Mouse (Mus musculus) cerebral cortex, adult 2 months (tissue): ENCODE measurements around the gene Pfkfb3.

Experiments
- WGBS: fragments of 180-500 bp; shearing (Covaris S2); methylation state at CpG from one replicate; pipeline ENCODE4 v1.1.7; 2018; 5-methylcytosine and 5-hydroxymethylcytosine counted together

Gene Pfkfb3

DNA sequence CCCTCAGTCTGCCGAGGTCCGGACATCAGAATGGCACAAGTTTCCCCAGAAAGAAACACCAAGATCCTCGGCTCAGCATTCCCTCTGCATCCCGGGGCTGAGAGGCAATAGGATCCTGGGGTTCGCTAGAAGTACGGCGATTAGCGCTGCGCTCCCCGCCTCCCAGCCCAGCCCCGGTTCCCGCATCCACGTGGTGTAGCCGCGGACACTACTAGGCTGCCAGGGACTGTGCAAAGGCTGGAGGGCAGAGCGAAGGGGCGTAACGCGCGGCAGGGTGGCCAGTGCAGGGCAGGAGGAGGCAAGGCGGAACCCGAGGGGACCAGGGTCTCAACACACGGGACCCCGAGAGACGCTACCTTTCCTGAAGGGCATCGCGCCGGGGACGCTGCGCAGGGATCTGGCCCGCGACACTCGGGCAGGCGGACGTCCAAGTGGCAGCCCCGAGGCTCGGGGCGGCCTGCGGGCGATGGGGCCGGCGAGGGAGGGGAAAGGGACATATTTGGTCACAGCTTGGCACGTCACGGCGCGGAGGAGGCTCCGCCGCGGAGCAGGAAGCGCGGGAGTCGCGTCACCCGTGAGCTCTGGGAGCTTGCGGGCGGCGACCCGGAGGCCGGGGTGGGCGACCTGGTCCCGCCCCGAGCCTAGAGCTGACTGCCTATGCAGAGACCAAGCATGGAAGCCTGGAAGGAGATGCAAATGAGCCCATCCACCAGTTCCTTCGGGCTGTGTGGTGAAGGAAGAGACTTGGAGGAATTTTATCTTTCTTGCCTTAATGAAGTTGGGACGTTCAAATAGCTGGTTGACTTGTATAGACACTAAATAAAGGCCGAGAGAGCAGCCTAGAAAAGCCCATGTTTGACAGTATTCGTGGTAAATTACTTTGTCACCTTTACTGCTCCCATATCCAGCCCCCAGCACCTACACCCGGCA is at the start of gene Pfkfb3:
TSS of gene Pfkfb3 (minus strand) at position 607 of the 930 bp plus-strand sequence.
- 3% methylated on average over 67 of the region's 67 CpGs for WGBS

DNA sequence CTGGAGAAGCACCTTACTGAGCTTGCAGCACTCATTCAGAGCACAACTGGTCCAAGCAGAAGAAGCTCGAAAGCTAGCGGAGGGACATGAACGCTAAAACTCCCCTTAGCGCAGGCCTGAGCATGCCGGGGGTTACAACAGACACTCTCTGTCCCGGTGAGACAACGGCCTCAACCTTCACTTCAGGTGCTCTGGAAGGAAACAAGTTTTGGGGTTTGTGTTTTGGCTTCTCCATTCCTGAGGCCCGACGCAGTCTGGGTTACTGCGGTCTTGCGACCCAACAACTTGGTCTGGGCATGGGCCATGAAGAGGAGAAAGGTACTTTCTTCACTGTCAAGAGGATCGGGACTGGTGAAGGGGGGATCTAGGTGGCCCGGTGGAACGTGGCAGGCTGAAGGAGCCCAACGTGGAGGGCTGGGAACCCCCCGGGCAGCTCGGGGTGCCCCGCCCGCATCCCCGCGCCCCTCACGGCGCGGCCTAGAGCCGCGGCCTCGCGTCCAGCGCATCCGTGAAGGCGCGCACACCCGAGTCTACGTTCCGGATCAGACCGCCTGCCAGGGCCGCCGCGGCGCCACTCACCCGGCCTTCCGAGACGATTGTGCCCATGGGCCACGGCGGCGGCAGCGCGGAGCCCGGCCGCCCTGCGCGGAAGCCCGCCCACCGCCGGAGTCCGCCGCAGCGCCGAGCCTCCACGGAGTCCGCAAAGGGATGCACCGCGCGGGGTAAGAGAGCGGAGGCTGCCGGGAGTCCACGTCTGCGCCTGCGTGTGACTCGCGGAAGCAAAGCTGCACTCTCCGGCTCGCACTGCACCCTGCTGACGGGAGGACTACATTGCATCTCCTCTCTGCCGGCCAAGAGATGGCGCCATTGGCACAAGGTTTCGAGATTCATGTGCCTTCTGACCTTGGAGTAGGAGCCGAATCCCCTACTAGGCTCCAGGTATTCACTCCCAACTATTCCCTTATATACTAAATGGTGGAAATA is 48.9 kb upstream of the Pfkfb3 start:
- under 1% methylated on average over 78 of the region's 78 CpGs for WGBS

DNA sequence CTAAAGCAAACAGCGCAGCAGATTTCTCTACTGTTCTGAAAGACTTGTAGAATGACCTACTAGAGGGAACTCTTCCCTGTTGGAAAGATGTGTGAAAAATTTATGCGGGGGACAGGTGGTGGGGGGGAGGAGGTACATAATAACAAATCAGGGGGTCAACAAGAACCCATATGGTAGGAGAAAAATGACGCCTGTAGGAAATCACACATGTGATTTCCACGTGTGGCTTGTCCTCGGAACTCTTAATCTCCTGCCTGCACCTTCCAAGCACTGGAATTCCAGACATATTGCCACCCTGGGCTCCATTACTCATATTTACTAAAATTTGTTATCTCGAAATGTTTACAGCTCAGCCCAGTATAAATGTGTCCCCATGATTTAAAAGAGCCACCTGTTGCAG is 47.9 kb upstream of the Pfkfb3 start:
- WGBS, result 79% methylated on average over 6 of the region's 6 CpGs

DNA sequence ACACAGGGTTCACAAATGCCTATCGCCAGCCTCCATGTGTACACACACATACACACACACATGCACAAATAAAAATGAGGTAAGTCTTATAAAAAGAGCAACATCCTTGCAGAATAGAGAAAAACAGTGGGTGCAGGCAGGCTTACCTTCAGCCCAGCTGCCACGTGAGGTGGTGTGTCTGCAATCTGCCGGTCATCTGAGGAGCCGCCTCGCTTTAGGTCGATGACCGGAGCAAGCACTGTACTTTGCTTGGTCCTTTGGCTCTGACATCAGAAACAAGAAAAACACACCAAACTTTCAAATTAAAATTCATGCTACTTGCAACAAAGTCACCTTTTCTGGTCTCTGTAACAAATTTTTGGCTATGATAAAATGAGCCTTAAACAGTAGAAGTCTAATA is 44.0 kb upstream of the Pfkfb3 start:
- WGBS, result 96% methylated on average over 7 of the region's 7 CpGs

DNA sequence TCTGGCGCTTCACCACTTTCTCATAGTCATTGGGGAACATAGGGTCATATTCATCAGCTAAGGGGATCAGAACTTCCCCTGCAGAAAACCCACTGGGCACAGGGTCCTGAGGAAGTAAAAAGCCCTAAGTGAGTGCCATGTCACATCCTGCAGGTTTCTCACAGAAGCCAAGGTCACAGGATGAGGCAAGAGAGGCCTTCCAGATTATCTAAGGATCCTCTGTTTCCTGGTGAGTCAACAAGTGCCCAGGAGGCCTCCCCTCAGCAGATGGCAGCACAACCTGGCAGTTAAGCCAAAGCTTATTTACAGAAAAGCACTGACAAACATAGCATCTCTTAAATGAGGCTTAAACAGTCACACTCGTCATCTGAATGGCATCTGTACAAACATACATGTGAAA is 42.8 kb upstream of the Pfkfb3 start:
- 57% methylated on average over 2 of the region's 2 CpGs for WGBS

DNA sequence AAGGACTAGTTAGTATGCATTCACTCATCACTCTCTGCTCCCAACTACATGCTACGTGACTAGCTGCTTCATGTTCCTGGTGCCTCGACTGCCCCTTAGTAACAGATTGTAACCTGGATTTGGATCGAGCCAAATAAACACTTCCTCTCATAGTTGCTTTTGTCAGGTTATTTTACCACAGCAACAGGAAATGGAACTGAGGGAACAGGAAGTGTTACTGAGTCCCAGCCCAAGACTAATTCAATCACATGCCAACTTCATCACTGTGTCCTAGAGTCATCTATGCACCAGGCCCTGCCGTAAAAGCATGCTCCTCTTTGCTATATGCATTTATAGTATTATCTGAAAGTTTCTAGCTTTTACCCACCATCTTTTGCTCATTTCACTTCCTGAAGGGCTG is 34.1 kb upstream of the Pfkfb3 start:
- WGBS, result 87% methylated on average over 4 of the region's 4 CpGs

DNA sequence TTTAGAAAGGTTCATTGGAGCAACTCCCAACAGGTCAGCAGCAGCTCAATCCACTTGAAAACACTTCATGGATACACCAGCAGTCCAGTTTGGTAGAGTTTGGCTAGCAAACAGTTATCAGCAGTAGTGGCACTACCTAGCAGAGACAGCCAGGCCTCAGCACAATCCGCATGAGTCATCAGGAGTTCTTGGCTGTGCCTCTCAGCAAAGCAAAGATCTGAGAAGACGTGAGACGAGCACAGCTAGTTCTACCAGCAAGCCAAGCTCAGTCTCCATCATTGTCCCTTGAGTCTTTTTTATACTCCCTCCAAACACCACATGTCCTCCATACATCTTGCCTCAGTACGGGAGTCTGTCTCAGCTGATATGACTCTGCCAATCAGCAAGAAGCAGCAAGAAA is 25.5 kb upstream of the Pfkfb3 start:
- WGBS, result 62% methylated on average over 4 of the region's 4 CpGs

DNA sequence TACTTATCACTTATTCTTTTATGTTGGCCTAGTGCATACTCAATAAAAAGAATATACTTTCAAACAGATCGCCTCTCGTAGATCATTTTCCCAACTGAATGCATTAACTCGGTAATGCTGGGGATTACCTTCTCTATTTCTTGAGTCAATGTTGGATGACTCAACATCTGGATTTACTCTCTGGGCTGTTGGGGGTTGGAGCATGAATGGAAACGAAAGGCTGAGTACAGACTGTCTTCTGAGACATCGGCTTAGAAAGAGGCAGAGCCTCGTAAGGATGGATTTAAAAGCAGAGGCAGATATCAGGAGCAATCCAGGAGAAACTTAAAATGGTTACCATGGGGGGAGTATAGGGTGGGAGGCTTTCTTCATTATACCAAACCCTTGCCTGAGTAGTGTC is 24.3 kb upstream of the Pfkfb3 start:
- 92% methylated on average over 6 of the region's 6 CpGs for whole genome bisulfite sequencing

DNA sequence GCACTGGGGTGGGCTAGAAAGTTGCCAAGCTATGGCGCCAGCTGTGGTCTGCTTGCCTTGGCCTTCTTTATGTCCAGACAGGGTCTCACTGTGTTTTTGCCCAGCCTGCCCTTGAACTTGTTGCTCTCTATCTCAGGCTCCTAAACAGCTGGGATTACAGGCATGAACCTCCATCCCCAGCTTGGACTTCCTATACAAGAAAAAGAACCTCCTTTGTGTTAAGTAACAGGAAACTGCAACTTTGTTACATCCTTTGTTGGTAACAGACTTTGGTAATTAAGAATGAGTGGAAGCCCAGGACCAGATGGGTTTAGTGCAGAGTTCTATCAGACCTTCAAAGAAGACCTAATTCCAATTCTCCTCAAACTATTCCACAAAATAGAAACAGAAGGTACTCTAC is 19.8 kb upstream of the Pfkfb3 start:
- 93% methylated on average over 1 of the region's 1 CpGs for WGBS

DNA sequence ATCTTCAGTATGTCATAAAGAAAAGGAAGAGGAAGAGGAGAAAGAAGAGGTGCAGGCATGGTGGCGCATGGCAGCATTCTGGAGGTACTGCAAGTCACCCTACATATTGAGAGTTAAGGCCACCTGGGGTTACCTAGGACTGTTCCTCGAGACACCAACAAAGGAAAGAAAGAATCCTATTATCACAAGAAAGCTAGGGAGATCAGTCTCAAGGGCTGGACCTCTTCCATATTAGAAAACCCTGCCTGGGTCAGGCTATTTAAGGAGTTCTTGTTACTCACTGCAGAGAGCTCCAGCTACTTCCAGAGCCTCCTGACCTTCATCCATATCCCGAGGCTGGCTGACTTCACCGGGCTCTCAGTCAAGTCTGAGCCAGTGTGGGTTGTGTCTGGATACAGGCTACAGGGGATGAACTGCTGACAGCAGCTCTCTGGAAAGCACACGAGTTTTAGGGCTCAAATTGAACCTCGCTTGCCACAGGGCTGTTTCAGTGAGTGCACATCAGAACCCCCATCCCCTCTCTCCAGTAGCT is 17.2 kb upstream of the Pfkfb3 start:
- WGBS, result 61% methylated on average over 6 of the region's 6 CpGs

DNA sequence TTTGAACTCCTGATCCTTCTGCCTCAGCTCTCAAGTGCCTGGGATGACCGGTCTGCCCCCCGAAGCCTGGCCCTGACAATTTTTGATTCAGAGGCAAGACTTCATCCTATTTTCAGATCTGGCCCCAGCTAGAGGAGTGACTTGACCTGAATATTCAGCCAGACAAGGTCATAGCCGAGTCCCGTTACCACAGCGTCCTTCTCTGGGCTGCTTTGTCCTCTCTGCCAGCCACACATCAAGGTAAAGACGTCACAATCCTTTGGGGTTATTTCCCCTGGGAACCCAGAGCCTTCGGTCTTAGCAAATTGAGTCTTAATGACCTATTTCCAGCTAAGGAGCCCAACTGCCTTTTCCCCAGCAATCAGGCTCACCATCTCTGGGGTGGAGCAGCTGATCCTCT is 14.6 kb upstream of the Pfkfb3 start:
- 90% methylated on average over 7 of the region's 7 CpGs for WGBS

DNA sequence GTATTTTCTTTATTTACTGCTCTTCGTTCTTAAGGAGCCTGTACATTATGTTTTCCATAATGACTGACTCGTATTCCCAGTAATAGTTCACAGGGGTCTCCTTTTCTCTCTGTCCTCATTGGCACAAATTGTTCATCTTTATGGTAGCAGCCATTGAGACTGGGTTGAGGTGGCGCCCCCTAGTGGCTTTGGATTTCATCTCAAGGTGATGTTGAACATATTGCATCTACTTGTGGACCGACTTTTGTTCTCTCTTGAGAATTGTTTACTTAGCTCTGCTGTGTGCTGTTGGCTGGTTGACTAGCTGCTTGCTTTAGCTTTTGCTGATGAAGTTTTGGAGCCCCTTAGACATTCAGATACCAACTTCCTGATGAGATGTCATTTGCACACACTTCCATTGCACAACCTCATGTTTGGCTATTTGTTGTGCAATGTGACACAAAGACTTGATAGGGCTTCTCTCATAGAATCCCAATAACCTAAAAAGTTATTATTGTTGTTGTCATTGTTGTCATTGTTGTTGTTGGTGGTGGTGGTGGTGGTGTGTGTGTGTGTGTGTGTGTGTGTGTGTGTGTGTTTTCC is 14.0 kb upstream of the Pfkfb3 start:
- WGBS, result 63% methylated on average over 4 of the region's 4 CpGs

DNA sequence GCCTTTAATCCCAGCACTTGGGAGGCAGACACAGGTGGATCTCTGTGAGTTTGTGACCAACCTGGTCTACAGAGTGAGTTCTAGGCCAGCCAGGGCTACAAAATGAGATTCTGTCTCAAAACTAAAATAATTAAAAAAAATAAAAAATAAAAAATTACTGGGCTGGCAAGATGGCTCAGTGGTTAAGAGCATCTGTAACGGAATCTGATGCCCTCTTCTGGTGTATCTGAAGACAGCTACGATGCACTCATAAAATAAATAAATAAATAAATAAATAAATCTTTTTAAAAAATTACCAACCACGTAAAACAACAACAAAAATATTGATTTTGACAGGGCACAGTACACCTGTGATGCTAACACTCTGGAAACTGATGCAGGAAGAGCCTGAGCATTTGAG is 13.0 kb upstream of the Pfkfb3 start:
- WGBS, result 87% methylated on average over 3 of the region's 3 CpGs

DNA sequence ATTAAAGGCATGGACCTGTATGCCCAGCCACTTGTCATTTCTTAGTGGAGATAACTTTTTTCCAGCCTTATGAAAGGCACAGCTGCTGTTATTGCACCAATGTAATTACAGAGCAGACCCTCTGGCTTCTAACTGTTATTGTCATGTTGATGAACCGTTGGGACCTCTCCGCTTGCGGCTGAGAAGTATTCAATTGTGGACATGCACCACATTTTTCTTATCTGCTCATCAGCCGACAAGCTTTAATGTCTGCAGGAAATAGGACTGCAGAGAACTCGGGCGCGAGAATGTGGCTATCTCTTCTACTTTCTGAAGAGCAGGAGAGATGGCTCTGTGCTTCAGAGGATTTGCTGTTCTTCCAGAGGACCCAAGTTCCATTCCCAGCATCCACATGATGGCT is 12.4 kb upstream of the Pfkfb3 start:
- 75% methylated on average over 7 of the region's 7 CpGs for WGBS

DNA sequence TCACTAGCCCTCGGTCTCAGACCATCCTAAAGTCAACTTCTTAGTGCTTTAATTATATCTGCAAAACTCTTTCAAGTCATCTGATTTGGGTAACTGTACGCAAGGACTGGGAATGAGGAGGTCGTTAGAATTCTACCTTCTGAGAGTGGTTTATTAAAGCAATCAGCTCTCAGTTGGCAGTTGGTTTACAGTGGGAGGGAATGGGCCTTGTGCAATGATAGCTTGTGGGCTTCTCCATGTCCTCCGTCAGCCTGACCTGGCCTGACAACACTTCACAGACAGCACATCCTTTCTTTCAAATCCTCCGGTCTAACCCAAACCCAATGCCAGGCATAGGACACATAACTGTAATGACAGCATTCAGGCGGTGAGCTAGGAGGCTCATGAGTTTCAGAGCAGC is 10.9 kb upstream of the Pfkfb3 start:
- WGBS, result 88% methylated on average over 6 of the region's 6 CpGs

DNA sequence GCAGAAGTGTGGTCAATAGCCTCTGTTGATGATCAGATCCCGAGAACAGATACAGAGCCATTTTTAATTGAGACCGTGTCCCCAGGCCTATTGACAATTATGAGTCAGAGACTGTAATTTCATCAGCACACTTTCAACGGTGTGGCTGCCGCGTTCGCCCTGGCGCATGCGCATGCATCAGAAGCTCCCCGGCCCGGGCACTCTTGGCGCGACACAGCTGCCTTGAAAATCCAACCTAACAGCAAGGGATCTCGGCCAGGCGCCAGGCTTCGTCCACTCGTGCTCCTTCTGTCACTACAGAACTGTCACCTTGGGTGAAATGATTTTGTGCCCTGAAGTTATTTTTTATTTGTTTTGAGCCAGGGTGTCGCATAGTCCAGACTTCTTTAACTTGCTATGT is 9.4 kb upstream of the Pfkfb3 start:
- WGBS, result 93% methylated on average over 17 of the region's 17 CpGs

DNA sequence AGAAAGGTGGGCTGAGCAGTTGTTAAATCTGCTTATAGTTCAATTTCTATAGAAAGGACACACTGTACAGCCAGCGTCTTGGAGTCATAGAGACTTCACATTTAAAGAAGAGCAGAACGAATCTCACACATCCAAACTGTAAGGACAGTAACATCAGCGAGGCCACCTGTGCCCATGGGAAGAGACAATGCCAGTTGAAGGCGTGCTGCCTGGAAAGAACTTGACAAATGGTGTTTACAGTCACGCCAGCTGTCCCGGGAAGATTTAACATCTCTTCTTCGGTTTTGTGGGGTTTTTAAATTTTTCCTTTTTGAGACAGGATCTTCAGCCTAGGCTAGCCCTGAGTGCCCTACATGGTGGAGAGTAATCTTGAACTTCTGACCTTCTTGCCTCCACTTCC is 4.8 kb upstream of the Pfkfb3 start:
- 75% methylated on average over 7 of the region's 7 CpGs for WGBS

DNA sequence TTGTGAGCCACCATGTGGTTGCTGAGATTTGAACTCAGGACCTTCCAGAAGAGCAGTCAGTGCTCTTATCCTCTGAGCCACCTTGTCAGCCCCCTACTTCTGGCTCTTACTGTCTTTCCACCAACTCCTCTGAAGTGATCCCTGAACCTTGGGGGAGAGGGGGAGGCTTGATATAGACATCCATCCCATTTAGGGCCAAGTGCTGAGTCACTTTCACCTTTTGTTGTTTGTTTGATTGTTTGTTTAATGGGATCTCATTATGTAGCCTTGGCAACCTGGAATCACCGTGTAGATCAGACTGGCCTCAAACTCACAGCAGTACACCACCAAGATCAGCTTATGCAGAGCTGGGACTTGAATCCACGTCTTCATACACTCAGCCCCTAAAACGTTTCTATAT is 3.4 kb upstream of the Pfkfb3 start:
- WGBS, result 69% methylated on average over 3 of the region's 3 CpGs

DNA sequence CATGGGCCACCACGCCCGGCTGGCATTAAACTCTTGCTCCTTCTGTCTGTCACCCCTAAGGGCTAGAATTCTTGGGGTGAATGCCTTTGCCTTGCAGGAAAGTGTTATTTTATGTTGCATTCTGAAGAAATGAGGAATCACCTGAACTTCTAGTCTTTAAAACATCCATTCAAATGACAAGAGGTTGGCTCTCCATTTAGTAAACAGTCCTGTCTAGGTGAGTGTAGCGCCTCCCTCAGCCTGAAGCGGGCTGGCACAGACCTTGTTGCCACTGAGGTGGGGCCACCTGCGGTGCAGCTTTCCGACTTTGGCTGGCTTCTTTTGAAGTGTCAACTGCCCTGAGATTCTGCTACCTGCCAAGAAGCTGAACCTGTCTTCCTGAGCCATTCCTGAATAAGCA is 1.4 kb upstream of the Pfkfb3 start:
- 70% methylated on average over 6 of the region's 6 CpGs for WGBS

DNA sequence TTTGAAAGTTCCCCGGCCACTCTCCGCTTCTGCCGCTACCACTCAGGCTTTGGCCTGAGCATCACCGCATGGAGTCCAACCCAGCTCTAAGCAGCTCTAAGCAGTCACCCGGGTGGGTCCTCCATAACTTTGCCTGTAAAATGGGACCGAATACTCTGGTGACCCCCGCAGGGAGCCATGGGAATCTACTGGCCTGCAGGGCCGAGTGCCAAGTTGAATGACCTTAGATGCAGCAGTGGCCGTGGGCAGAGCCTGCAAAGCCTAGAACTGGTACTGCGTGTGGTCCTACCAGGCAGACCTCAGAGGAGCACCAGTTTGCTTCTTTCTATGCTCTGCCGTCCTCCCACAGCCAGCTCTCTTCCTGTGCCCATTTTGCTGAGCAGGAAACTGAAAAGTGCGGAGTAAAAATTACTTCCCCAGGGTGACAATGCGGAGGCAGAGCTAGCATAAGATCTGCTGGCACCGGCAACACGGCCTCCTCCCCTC is 868 bp downstream of the Pfkfb3 start:
- WGBS, result 16% methylated on average over 15 of the region's 15 CpGs

DNA sequence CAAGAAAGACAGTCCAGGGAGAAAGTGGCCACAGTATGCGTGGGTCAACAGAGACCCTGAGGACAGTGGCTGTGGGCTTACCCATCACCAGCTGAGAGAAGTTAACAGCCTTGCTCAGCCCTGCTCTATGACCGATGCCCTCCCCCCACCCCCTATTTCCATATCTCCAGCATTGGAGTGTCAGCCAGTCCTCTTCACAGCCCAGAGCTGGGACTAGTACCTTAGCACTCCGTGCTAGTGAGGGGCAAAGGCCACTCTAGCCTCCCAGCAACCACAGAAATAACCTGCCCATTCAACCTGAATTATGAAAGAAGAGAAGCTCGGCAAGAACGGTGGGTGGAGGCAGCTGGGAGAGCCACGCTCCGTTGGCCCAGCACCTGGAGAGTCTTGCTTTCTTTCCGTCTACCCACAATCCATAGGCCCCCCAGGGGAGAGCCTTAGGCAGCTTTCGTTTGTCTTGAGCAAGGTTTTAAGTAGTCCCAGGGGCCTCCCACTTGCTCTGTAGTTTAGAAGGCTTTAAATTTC is 1.5 kb downstream of the Pfkfb3 start:
- 36% methylated on average over 9 of the region's 9 CpGs for WGBS

DNA sequence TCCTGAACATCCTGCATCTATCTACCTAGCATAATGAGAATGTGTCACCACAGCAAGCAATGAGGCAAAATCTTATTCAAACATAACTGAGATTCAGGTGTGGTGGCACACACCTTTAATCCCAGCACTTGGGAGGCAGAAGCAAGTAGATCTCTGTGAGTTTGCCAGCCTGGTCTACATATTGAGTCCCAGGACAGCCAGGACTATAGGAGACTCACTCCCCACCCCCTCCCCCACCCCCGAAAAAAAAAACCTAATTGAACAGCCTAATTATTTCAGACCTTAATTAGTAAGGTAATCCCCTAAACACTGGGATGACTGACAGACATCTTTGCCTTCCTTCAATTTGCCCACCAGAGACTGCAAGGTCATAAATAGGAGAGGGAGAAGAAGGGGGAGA is 2.2 kb downstream of the Pfkfb3 start:
- 14% methylated on average over 1 of the region's 1 CpGs for WGBS
